Mouse (Mus musculus): Measurements from ENCODE around the gene Tufm. TPM values are rescaled to one million over a fixed set of nuclear protein-coding genes. Genes with fewer than 3 reads are reported as not detected.

Gene Tufm
- polyA plus RNA-seq, 1 experiment from 2014 or later = 114 TPM

DNA sequence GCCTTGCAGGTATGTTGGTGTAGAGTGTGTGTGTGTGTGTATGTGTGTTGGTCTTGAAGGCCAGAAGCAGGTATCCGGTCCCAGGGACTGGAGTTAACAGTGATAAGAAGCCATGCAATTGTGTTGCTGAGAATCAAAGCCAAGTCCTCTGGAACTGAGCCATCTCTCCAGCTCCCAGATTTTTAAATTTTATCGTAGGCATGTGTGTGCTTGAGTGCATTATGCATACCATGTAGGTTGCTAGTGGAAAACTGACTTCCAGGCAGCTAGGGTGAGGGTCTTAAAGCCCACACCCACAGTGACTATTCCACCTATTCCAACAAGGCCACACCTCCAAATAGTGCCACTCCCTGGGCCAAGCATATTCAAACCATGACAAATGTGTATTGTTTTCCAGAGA lies 17.8 kb downstream of the Tufm start:
- Histone ChIP-seq H3K9ac (no peak overlapping the region), H3K4me3 (no peak overlapping the region), H3K9me3 (replicated peaks) (no peaks in the 10 kb centered on the region), H3K4me2 (no peak overlapping the region), H3K27me3 (no peaks in the 10 kb centered on the region), H3K36me3 (ENCODE audit: poor library complexity, severe bottlenecking) (peaks cover 14% of the 10 kb centered on the region), H3K27ac (no peak overlapping the region), H3K4me1 (peaks cover 11% of the 10 kb centered on the region)
- WGBS = 90% methylated on average over 2 of the region's 2 CpGs
- ATAC-seq = no peak

DNA sequence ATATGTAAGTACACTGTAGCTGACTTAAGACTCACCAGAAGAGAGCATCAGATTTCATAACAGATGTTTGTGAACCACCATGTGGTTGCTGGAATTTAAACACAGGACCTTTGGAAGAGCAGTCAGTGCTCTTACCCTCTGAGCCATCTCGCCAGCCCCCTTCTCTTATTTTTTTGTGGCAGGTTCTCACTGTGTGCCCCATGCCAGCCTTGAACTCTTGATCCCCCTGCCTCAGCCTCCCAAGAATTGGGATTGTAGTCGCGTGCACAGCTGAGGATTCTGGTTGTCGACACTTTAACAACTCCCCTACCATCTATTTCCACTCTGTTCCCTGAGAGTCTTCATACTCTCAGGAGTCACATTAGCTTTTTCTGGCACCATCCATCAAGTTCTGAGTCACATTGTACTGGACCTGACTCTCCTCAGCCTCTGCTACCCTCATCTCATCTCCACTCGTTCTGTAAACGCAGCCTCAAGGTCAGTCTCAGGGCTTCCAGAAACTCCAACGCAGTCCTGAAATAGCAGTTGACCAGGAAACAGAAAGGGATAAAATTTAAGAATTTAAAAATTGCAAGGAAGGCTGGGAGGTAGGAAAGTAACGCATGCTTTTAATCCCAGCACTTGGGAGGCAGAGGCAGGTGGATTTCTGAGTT lies 20.1 kb downstream of the Tufm start:
- 87% methylated on average over 8 of the region's 8 CpGs for WGBS
- no peaks in the 10 kb centered on the region for H3K9me3 ChIP-seq (replicated peaks)
- H3K27me3 ChIP-seq = no peaks in the 10 kb centered on the region
- no peak overlapping the region for H3K9ac ChIP-seq
- no peak overlapping the region for H3K4me2 ChIP-seq
- no peak for ATAC-seq
- H3K4me3 ChIP-seq = no peak overlapping the region
- no peaks in the 10 kb centered on the region for H3K36me3 ChIP-seq (ENCODE audit: poor library complexity, severe bottlenecking)
- no peak overlapping the region for H3K27ac ChIP-seq
- no peaks in the 10 kb centered on the region; the same call in 1 of the 2 replicates for H3K4me1 ChIP-seq

DNA sequence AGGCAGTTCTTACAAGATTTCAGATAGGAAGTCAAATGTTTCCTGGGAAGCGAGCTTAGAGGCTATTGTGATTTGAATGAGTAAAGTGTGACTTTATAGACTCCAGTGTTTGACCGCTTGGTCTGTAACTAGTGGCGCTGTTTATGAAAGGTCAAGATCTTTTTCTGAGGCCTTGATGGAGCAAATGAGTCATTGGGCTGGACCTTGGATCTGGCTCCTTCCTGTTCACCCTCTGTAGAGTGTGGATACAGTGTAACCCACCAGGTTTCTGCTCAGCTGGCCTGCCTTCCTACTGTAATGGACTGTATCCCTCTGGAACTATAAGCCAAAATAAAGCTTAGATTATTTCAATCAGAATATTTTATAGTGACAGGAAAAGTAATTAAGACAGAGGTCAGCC lies 24.1 kb downstream of the Tufm start:
- H3K4me3 ChIP-seq = no peak overlapping the region
- no peak overlapping the region for H3K27ac ChIP-seq
- no peak overlapping the region for H3K9ac ChIP-seq
- no peaks in the 10 kb centered on the region for H3K36me3 ChIP-seq (ENCODE audit: poor library complexity, severe bottlenecking)
- H3K27me3 ChIP-seq = no peaks in the 10 kb centered on the region
- no peak overlapping the region for H3K4me2 ChIP-seq
- no peak for ATAC-seq
- H3K9me3 ChIP-seq (replicated peaks) = no peaks in the 10 kb centered on the region
- WGBS = 85% methylated on average over 3 of the region's 3 CpGs
- H3K4me1 ChIP-seq = no peaks in the 10 kb centered on the region

DNA sequence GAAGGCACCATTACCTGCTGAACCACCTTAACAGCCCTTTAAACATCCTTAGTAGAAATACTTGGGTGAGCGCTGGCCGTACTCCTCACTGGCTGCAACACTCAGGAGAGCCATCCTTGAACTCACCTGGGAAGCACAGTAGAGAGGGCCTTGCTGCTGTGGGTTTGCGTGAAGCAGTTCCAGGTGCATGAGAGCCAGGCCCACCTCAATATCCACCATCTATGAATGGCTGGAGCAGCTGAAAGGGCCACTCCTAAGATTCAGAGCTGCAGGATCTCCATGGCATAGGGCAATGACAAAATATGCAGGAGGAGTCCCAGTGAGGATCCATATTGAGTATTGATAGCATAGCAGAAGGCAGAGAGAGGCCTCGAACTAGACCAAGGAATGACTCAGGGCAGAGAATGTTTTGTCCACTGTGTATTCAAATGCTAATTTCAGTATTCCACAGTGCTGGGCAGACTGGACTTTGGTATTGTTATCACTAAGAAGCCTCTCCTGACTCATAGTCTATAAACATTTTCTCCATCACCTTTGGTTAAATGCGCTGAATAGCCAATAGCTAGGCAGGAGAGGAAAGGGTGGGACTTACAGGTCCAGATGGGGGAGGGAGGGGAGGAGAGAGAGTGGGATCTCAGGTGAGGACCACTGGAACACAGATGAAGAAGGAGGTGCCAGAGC lies 31.2 kb downstream of the Tufm start:
- Histone ChIP-seq H3K27me3 (0 out of 2 replicates have a peak, but pooled peaks cover 5% of the 10 kb centered on the region), H3K4me2 (no peak overlapping the region), H3K4me1 (no peaks in the 10 kb centered on the region), H3K27ac (no peak overlapping the region), H3K4me3 (no peak overlapping the region), H3K36me3 (ENCODE audit: poor library complexity, severe bottlenecking) (no peaks in the 10 kb centered on the region), H3K9me3 (replicated peaks) (no peaks in the 10 kb centered on the region), H3K9ac (no peak overlapping the region)
- no peak for ATAC-seq
- 80% methylated on average over 5 of the region's 5 CpGs for WGBS

DNA sequence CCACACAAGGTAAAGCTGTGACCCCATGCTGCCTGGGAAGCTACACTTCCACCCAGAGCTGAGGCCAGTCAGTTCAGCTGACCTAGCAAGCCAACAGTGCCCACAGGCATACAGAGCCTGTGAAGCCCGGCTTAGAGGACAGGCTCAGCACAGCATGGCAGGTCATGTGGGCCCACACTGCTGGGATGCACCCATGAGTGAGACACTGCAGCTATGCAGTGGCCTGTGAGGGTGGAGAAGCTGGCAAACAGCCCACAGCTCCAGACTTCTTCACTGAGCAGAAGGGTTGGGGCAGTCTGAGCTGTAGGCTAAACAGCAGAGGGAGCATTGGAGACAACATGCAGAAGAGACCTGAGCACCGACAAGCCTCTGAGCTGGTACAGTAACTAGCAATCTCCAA lies 32.4 kb downstream of the Tufm start:
- H3K27ac ChIP-seq = no peak overlapping the region
- H3K4me3 ChIP-seq = no peak overlapping the region
- 73% methylated on average over 2 of the region's 2 CpGs for WGBS
- no peak overlapping the region for H3K9ac ChIP-seq
- no peaks in the 10 kb centered on the region for H3K4me1 ChIP-seq
- ATAC-seq = no peak
- no peak overlapping the region for H3K4me2 ChIP-seq
- no peaks in the 10 kb centered on the region for H3K36me3 ChIP-seq (ENCODE audit: poor library complexity, severe bottlenecking)
- 0 out of 2 replicates have a peak, but pooled peaks cover 5% of the 10 kb centered on the region for H3K27me3 ChIP-seq
- no peaks in the 10 kb centered on the region for H3K9me3 ChIP-seq (replicated peaks)

DNA sequence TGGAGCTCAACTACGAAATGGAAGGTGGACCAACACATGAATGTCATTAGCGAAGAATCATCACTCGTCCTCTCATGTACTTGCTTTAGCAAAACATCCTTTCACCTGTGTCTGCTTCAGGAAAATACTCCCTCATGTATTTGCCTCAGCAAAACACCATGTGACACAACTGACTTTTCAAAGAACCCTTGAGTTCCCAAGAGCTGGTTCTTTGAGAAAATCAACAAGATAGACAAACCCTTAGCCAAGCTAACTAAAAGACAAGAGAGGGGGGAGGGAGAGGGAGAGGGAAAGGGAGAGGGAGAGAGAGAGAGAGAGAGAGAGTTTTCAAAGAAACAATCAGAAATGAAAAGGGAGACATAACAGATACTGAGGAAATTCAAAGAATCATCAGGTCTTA lies 36.2 kb downstream of the Tufm start:
- H3K36me3 ChIP-seq (ENCODE audit: poor library complexity, severe bottlenecking) = no peaks in the 10 kb centered on the region
- no peak overlapping the region for H3K27ac ChIP-seq
- 0 out of 2 replicates have a peak, but pooled peaks cover 8% of the 10 kb centered on the region for H3K27me3 ChIP-seq
- no peak for ATAC-seq
- no peaks in the 10 kb centered on the region for H3K9me3 ChIP-seq (replicated peaks)
- no peak overlapping the region for H3K4me3 ChIP-seq
- no peak overlapping the region for H3K4me2 ChIP-seq
- WGBS = 81% methylated on average over 3 of the region's 3 CpGs
- no peak overlapping the region for H3K9ac ChIP-seq
- H3K4me1 ChIP-seq = 0 out of 2 replicates have a peak, but pooled peaks cover 3% of the 10 kb centered on the region

DNA sequence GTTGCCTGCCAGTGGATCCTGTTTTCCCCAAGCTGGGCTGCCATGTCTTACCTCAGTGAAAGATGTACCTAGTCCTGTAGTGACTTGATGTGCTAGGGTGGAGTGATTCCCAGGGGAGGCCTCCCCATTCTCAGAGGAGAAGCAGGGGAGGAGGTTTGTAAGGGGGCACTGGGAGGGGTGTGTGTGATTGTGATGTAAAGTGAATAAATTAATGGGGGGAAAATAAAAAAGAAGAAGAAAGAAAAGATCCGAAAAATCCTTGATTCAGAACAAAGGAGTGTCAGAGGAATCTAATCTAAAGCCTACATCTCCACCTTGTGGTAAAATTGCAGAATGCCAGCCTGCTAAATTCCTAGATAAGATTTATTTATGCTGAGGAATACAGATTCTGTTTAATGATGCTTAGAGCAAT lies 41.0 kb downstream of the Tufm start:
- 0% methylated on average over 1 of the region's 1 CpGs for WGBS
- H3K4me1 ChIP-seq = 0 out of 2 replicates have a peak, but pooled peaks cover 3% of the 10 kb centered on the region
- H3K9ac ChIP-seq = peak overlapping the region; percentile 50; the same call in 1 of the 2 replicates
- H3K27me3 ChIP-seq = 0 out of 2 replicates have a peak, but pooled peaks cover 2% of the 10 kb centered on the region
- no peaks in the 10 kb centered on the region for H3K9me3 ChIP-seq (replicated peaks)
- ATAC-seq = peak; percentile 63
- H3K4me2 ChIP-seq = no peak overlapping the region
- peak overlapping the region; percentile 63 for H3K27ac ChIP-seq
- no peak overlapping the region for H3K4me3 ChIP-seq
- H3K36me3 ChIP-seq (ENCODE audit: poor library complexity, severe bottlenecking) = no peaks in the 10 kb centered on the region

DNA sequence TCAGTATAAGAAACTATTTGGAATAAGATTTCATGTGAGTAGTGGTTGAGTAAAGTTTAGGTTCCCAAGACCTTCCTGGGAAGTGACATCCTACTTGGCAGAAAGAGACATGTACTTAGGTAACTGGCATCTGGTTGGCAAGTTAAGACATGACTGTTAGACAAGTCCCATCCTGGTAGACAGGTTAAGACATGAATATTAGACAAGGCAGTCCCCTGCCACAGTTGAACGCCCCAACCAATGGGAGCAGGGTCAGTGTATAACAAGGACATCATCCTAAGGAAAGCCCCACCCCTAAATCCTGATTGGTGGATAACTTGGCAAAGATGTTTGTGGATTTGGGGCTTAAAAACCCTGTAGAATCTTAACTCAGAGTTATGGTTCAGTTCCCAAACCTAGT lies 46.3 kb downstream of the Tufm start:
- no peaks in the 10 kb centered on the region for H3K9me3 ChIP-seq (replicated peaks)
- no peak overlapping the region for H3K4me3 ChIP-seq
- peaks cover 14% of the 10 kb centered on the region for H3K27me3 ChIP-seq
- H3K4me2 ChIP-seq = no peak overlapping the region
- H3K36me3 ChIP-seq (ENCODE audit: poor library complexity, severe bottlenecking) = no peaks in the 10 kb centered on the region
- 72% methylated on average over 1 of the region's 1 CpGs for WGBS
- no peak for ATAC-seq
- no peak overlapping the region for H3K27ac ChIP-seq
- peaks cover 5% of the 10 kb centered on the region; the same call in 1 of the 2 replicates for H3K4me1 ChIP-seq
- no peak overlapping the region for H3K9ac ChIP-seq

DNA sequence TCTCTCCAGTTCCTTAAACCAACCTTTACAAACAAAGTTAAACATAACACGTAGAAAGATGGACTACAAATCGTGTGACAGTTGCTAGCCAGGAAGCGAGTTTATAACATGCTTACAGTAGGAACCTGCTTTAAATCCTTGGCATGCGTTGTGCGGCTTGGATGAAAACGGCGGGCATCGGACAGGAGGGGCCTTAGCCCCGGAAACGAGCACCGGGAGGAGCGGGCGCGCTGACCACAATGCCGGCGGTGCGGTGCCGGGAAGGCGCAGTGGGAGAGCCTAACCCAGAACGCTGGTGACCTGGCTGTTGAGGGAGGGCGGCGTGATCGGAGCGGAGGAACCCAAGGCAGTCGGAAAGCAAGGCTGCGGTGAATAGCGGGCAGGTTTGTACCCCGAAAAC lies 48.6 kb downstream of the Tufm start:
- 2% methylated on average over 28 of the region's 28 CpGs for WGBS
- peak overlapping the region; percentile 48 for H3K4me3 ChIP-seq
- H3K9ac ChIP-seq = peak overlapping the region; percentile 72
- no peak overlapping the region for H3K27ac ChIP-seq
- H3K36me3 ChIP-seq (ENCODE audit: poor library complexity, severe bottlenecking) = no peaks in the 10 kb centered on the region
- H3K4me1 ChIP-seq = peaks cover 5% of the 10 kb centered on the region; the same call in 1 of the 2 replicates
- ATAC-seq = no peak
- no peaks in the 10 kb centered on the region for H3K9me3 ChIP-seq (replicated peaks)
- peaks cover 14% of the 10 kb centered on the region for H3K27me3 ChIP-seq
- peak overlapping the region; percentile 70 for H3K4me2 ChIP-seq

DNA sequence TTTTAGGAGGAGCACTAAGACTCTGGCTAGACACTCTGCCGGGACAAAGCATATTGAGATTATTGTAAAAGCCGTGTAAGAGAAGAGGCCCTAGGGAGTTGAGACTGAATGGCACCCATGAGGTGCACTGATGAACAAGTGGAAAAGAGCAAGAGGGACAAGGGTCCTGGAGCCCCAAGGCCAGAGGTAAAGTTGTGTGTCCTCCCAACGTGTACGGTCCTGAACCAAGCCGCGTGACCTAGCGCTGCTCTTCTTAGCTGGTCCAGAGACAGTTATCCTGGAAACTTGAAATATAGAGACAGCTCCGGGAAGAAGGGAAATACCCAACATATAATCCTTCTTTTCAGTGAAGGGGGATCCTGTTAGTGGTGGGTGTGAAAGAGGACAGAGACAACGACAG lies 49.3 kb downstream of the Tufm start:
- 54% methylated on average over 9 of the region's 9 CpGs for WGBS
- peak overlapping the region; percentile 48 for H3K4me3 ChIP-seq

DNA sequence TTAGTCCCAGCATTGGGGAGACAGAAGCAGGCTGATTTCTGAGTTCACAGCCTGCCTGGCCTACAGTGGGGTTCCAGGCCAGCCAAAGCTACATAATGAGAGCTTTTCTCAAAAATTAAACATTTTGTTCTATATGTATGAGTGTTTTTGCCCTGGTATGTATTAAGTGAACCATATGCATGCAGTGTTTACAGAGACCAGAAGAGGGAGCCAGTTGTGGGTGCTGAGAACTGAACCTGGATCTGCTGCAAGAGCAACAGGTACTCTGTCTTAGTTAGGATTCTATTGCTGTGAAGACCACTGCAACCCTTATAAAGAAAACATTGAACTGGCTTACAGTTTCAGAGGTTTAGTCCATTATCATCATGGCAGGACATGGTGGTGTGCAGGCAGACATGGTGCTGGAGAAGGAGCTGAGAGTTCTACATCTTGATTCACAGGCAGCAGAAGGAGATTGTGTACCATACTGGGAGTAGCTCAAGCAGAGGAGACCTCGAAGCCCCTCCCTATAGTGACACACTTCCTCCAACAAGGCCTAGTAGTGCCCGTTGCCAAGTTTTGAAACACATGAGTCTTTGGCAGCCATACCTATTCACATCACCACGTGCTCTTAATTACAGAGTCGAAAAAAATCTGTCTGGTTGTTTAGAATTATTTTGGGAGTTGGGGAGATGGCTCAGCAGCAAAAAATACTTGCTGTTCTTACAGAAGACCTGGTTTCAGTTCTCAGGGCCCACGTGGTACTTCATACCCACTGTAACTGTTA lies 50.8 kb downstream of the Tufm start:
- WGBS = 73% methylated on average over 5 of the region's 5 CpGs
- no peak for ATAC-seq

More for the DNA sequence above, 49.3 kb downstream of the Tufm start:
- Histone ChIP-seq H3K4me2 (peak overlapping the region; percentile 70), H3K9ac (peak overlapping the region; percentile 72), H3K9me3 (replicated peaks) (no peaks in the 10 kb centered on the region), H3K36me3 (ENCODE audit: poor library complexity, severe bottlenecking) (no peaks in the 10 kb centered on the region), H3K27me3 (peaks cover 14% of the 10 kb centered on the region), H3K4me1 (peaks cover 5% of the 10 kb centered on the region; the same call in 1 of the 2 replicates), H3K27ac (no peak overlapping the region)
- ATAC-seq = no peak

More for the DNA sequence above, 50.8 kb downstream of the Tufm start:
- Histone ChIP-seq H3K4me3 (no peak overlapping the region), H3K4me1 (peaks cover 5% of the 10 kb centered on the region; the same call in 1 of the 2 replicates), H3K4me2 (no peak overlapping the region), H3K27me3 (peaks cover 14% of the 10 kb centered on the region), H3K9ac (no peak overlapping the region), H3K27ac (no peak overlapping the region), H3K36me3 (ENCODE audit: poor library complexity, severe bottlenecking) (no peaks in the 10 kb centered on the region), H3K9me3 (replicated peaks) (no peaks in the 10 kb centered on the region)

Measured in forebrain, embryonic 13.5 days (tissue).